Mouse (Mus musculus): Measurements from ENCODE around the gene Agpat2. TPM values are rescaled to one million over a fixed set of nuclear protein-coding genes. Genes with fewer than 3 reads are reported as not detected.

The Agpat2 gene
- polyA plus RNA-seq, 1 experiment from 2014 or later: 28.7 TPM

DNA sequence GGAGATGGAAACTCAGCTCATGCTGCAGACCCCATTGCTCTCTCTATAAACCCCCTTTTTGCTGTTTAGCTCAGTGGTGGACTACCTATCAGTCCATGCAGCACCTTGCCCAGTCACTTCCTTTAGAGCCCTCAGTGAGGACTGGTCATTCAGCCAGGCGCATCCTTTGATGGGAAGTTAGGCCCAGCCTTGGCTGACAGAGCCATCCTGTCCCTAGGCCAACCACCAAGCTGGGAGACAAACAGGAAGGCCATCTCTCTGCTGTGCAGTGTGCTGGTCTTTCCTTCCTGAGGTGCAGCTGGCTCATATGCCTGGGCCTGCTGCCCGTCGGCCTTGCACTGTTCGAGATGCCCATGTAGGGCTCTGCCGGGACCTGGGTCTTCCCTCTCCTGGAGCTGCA lies 23.5 kb downstream of the Agpat2 start:
- no peak for ATAC-seq
- Histone ChIP-seq H3K4me2 (no peak overlapping the region), H3K9ac (no peak overlapping the region), H3K36me3 (no peaks in the 10 kb centered on the region), H3K27me3 (replicated peaks) (peaks cover 13% of the 10 kb centered on the region), H3K4me3 (no peak overlapping the region), H3K27ac (0 out of 2 replicates have a peak overlapping the region, but pooled peaks have one; percentile 37), H3K9me3 (replicated peaks) (no peaks in the 10 kb centered on the region), H3K4me1 (peaks cover 73% of the 10 kb centered on the region)
- WGBS (ENCODE audit: insufficient replicate concordance): 54% methylated on average over 5 of the region's 5 CpGs

DNA sequence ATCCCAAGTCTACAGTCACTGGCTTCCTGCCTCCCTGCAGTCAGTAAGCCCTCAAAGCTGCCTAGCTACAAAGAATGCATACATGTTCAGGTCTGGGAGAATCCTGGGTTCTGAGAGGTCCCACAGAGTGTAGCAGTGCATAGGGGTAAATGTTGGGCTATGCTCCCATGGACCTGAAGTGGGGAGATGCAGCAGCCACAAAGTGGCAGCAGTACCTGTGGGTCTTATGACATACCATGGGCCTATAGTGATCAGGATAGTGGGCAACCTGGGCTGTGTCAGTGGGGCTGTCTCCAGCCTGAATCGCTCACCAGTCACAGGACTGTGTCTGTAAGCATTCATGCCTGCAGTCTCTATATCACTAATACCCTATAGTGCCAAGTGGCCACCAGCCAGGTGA lies 24.5 kb downstream of the Agpat2 start, which contains the start of gene Egfl7:
TSS of gene Egfl7 (plus strand) at position 301 of the 400 bp plus-strand sequence.
- Histone ChIP-seq H3K27ac (peak within 1 kb of the TSS; percentile 49), H3K4me3 (no peak within 1 kb of the TSS), H3K27me3 (replicated peaks) (peaks cover 13% of the 10 kb centered on the region), H3K9me3 (replicated peaks) (no peaks in the 10 kb centered on the region), H3K4me2 (no peak within 1 kb of the TSS), H3K9ac (no peak within 1 kb of the TSS), H3K4me1 (peaks cover 80% of the 10 kb centered on the region), H3K36me3 (no peaks in the 10 kb centered on the region)
- WGBS (ENCODE audit: insufficient replicate concordance): 89% methylated on average over 1 of the region's 1 CpGs
- no peak for ATAC-seq

- no peaks in the 10 kb centered on the region for H3K9me3 ChIP-seq (replicated peaks)
- H3K4me3 ChIP-seq: no peak overlapping the region
- WGBS (ENCODE audit: insufficient replicate concordance): 19% methylated on average over 6 of the region's 6 CpGs
- no peaks in the 10 kb centered on the region for H3K36me3 ChIP-seq
- H3K27me3 ChIP-seq (replicated peaks): peaks cover 4% of the 10 kb centered on the region; the same call in 1 of the 2 replicates
- H3K4me2 ChIP-seq: peak overlapping the region; percentile 65
- peak overlapping the region; percentile 24; the same call in 1 of the 2 replicates for H3K9ac ChIP-seq
- H3K4me1 ChIP-seq: peaks cover 82% of the 10 kb centered on the region
- no peak for ATAC-seq
- peak overlapping the region; percentile 87 for H3K27ac ChIP-seq
Observed at GRCm38 (mm10) chr2:26578369-26578768, 25.8 kb downstream of the Agpat2 start.

DNA sequence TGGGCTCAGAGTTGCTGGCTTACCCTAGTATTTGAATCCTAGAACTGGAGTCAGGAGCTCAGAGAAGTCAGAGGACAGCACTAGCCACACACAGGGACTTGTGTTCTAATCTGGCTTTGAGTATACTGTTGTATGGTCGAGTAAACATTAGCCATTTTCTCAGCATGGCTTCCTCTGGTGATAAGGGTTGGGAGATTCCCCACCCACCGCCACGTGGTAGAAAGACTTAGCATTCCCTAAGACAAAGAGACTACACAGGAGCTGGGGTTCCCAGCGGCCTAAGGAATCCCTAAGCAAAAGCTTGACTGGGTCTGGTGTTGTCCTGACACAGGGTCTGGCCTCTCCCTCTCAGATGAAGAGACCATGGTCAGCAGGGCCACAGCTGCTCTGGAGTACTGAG lies 27.8 kb downstream of the Agpat2 start:
- H3K4me2 ChIP-seq: peak overlapping the region; percentile 65
- 18% methylated on average over 4 of the region's 4 CpGs for WGBS (ENCODE audit: insufficient replicate concordance)
- H3K27ac ChIP-seq: peak overlapping the region; percentile 87
- peak overlapping the region; percentile 47 for H3K4me3 ChIP-seq
- no peaks in the 10 kb centered on the region for H3K9me3 ChIP-seq (replicated peaks)
- H3K9ac ChIP-seq: peak overlapping the region; percentile 66
- H3K36me3 ChIP-seq: no peaks in the 10 kb centered on the region
- peaks cover 88% of the 10 kb centered on the region for H3K4me1 ChIP-seq
- no peaks in the 10 kb centered on the region for H3K27me3 ChIP-seq (replicated peaks)
- ATAC-seq: no peak

DNA sequence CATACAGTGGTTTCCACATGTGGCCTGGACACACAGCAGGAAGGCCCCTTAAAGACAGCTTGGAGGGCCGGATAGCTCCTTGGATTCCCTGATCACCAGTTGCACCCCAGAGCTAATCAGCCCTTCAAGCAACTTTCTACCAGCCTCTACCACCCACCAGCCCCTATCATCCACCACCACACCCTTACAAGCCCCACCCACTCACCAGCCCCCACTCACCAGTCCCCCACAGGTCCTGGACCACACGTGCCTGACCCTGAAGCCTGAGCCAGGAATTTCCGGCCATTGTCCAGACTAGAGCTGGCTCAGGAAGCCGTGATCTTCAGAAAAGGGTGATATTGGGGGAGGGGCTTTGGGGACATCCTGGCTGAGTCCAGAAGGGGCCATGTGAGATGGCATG lies 28.4 kb downstream of the Agpat2 start:
- no peaks in the 10 kb centered on the region for H3K9me3 ChIP-seq (replicated peaks)
- H3K4me2 ChIP-seq: peak overlapping the region; percentile 65
- WGBS (ENCODE audit: insufficient replicate concordance): 16% methylated on average over 4 of the region's 4 CpGs
- no peaks in the 10 kb centered on the region for H3K27me3 ChIP-seq (replicated peaks)
- H3K27ac ChIP-seq: peak overlapping the region; percentile 87
- ATAC-seq: peak; percentile 77
- peak overlapping the region; percentile 66 for H3K9ac ChIP-seq
- no peaks in the 10 kb centered on the region for H3K36me3 ChIP-seq
- peaks cover 94% of the 10 kb centered on the region for H3K4me1 ChIP-seq
- H3K4me3 ChIP-seq: peak overlapping the region; percentile 47

DNA sequence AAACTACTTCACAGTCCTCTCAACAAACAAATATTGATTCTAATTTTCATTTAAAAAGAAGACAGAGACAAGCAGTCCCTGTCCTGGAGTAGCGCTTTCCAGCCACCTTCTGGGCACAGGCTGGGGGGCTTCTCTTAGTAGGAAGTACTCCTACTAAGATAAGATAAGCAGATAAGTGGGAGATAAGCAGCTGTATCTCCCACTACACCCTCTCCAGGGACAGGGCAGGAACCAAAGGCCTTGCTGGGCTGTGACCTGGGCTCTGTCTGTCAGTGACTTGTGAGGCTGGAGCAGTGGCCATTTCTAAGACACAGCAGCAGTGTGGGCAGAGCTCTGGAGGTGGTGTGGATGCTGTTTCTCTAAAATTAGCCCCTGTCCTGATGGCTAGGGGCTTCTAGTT lies 28.8 kb downstream of the Agpat2 start:
- ATAC-seq: peak; percentile 39; the same call in 1 of the 2 replicates
- Histone ChIP-seq H3K36me3 (no peaks in the 10 kb centered on the region), H3K4me3 (peak overlapping the region; percentile 47), H3K4me2 (peak overlapping the region; percentile 65), H3K9ac (peak overlapping the region; percentile 66), H3K27me3 (replicated peaks) (no peaks in the 10 kb centered on the region), H3K9me3 (replicated peaks) (no peaks in the 10 kb centered on the region), H3K4me1 (peaks cover 99% of the 10 kb centered on the region), H3K27ac (peak overlapping the region; percentile 87)
- 27% methylated on average over 1 of the region's 1 CpGs for WGBS (ENCODE audit: insufficient replicate concordance)

- peaks cover 100% of the 10 kb centered on the region for H3K4me1 ChIP-seq
- peak overlapping the region; percentile 66 for H3K9ac ChIP-seq
- WGBS (ENCODE audit: insufficient replicate concordance): 50% methylated on average over 5 of the region's 5 CpGs
Observed at GRCm38 (mm10) chr2:26574862-26575261, 29.4 kb downstream of the Agpat2 start.

GRCm38 (mm10) chr2:26573807-26574206 lies 30.4 kb downstream of the Agpat2 start:
- peak overlapping the region; percentile 15; the same call in 1 of the 2 replicates for H3K9ac ChIP-seq
- no peaks in the 10 kb centered on the region for H3K9me3 ChIP-seq (replicated peaks)
- H3K27me3 ChIP-seq (replicated peaks): no peaks in the 10 kb centered on the region
- ATAC-seq: no peak
- peak overlapping the region; percentile 54; the same call in 1 of the 2 replicates for H3K27ac ChIP-seq
- no peak overlapping the region for H3K4me3 ChIP-seq
- H3K4me2 ChIP-seq: no peak overlapping the region
- WGBS (ENCODE audit: insufficient replicate concordance): 21% methylated on average over 5 of the region's 5 CpGs
- H3K4me1 ChIP-seq: peaks cover 93% of the 10 kb centered on the region
- no peaks in the 10 kb centered on the region for H3K36me3 ChIP-seq

More at GRCm38 (mm10) chr2:26574862-26575261, 29.4 kb downstream of the Agpat2 start:
- Histone ChIP-seq H3K36me3 (no peaks in the 10 kb centered on the region), H3K27ac (peak overlapping the region; percentile 87), H3K9me3 (replicated peaks) (no peaks in the 10 kb centered on the region), H3K4me2 (peak overlapping the region; percentile 65; the same call in 1 of the 2 replicates), H3K27me3 (replicated peaks) (no peaks in the 10 kb centered on the region), H3K4me3 (no peak overlapping the region)
- no peak for ATAC-seq

- H3K4me1 ChIP-seq: peaks cover 89% of the 10 kb centered on the region
- H3K36me3 ChIP-seq: no peaks in the 10 kb centered on the region
- H3K4me2 ChIP-seq: no peak overlapping the region
- H3K27me3 ChIP-seq (replicated peaks): no peaks in the 10 kb centered on the region
- no peak overlapping the region for H3K4me3 ChIP-seq
- WGBS (ENCODE audit: insufficient replicate concordance): 53% methylated on average over 12 of the region's 12 CpGs
- ATAC-seq: no peak
- no peaks in the 10 kb centered on the region for H3K9me3 ChIP-seq (replicated peaks)
- H3K9ac ChIP-seq: peak overlapping the region; percentile 25; the same call in 1 of the 2 replicates
- H3K27ac ChIP-seq: peak overlapping the region; percentile 54; the same call in 1 of the 2 replicates
Observed at GRCm38 (mm10) chr2:26573396-26573795, 30.8 kb downstream of the Agpat2 start.

GRCm38 (mm10) chr2:26571826-26572225 lies 32.4 kb downstream of the Agpat2 start:
- ATAC-seq: peak; percentile 61
- Histone ChIP-seq H3K27me3 (replicated peaks) (no peaks in the 10 kb centered on the region), H3K4me1 (peaks cover 73% of the 10 kb centered on the region), H3K9me3 (replicated peaks) (no peaks in the 10 kb centered on the region), H3K4me2 (peak overlapping the region; percentile 21), H3K9ac (peak overlapping the region; percentile 32; the same call in 1 of the 2 replicates), H3K36me3 (no peaks in the 10 kb centered on the region), H3K4me3 (no peak overlapping the region), H3K27ac (peak overlapping the region; percentile 83)
- 11% methylated on average over 5 of the region's 5 CpGs for WGBS (ENCODE audit: insufficient replicate concordance)

DNA sequence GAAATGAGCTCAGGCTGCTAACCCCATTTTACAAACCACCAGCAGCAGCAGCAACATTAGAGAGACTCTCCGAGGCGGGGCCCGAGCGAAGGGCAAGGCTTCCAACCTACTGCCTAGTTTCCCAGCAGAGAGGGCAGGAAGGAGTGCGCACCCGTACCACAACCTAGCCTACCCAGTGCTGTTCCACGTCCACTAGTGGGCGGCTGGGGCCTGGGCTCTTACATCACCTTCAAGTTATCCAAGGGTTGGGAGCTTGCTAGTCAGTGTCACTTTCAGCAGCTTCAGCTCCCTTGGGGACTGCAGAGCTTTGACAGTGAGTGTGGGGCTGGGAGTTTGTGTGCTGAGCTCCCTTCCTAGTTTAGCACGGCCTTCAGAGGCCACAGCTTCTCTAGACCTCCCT lies 32.8 kb downstream of the Agpat2 start:
- peak; percentile 6; the same call in 1 of the 2 replicates for ATAC-seq
- H3K9ac ChIP-seq: peak overlapping the region; percentile 32; the same call in 1 of the 2 replicates
- WGBS (ENCODE audit: insufficient replicate concordance): 36% methylated on average over 9 of the region's 9 CpGs
- H3K4me3 ChIP-seq: no peak overlapping the region
- H3K27me3 ChIP-seq (replicated peaks): no peaks in the 10 kb centered on the region
- H3K36me3 ChIP-seq: no peaks in the 10 kb centered on the region
- peak overlapping the region; percentile 83 for H3K27ac ChIP-seq
- H3K4me2 ChIP-seq: peak overlapping the region; percentile 21
- H3K9me3 ChIP-seq (replicated peaks): no peaks in the 10 kb centered on the region
- peaks cover 69% of the 10 kb centered on the region for H3K4me1 ChIP-seq

GRCm38 (mm10) chr2:26570034-26570433 lies 34.2 kb downstream of the Agpat2 start:
- Histone ChIP-seq H3K36me3 (no peaks in the 10 kb centered on the region), H3K4me3 (no peak overlapping the region), H3K9me3 (replicated peaks) (no peaks in the 10 kb centered on the region), H3K4me1 (peaks cover 55% of the 10 kb centered on the region), H3K27ac (peak overlapping the region; percentile 83; the same call in 1 of the 2 replicates), H3K27me3 (replicated peaks) (no peaks in the 10 kb centered on the region), H3K4me2 (no peak overlapping the region), H3K9ac (no peak overlapping the region)
- ATAC-seq: no peak
- WGBS (ENCODE audit: insufficient replicate concordance): 16% methylated on average over 3 of the region's 3 CpGs
